Mouse (Mus musculus): ENCODE results near the gene Irf7. TPM values are rescaled to one million over a fixed set of nuclear protein-coding genes. Genes with fewer than 3 reads are reported as not detected.

Gene Irf7
- 6.9 and 11.5 TPM in 2 replicates for polyA plus RNA-seq (2012; rRNA removed)

GRCm38 (mm10) chr7:141265739-141266561 is at the start of gene Irf7:
Gene Irf7 (minus strand): TSS chr7:141266481.

GRCm38 (mm10) chr7:141291921-141292582 is 25.8 kb upstream of the Irf7 start, which contains the start of gene Drd4:
Gene Drd4 (plus strand): TSS chr7:141292006.

GRCm38 (mm10) chr7:141278766-141279590 is 12.7 kb upstream of the Irf7 start, which contains the start of gene Sct:
Gene Sct (minus strand): TSS chr7:141279133.

DNA sequence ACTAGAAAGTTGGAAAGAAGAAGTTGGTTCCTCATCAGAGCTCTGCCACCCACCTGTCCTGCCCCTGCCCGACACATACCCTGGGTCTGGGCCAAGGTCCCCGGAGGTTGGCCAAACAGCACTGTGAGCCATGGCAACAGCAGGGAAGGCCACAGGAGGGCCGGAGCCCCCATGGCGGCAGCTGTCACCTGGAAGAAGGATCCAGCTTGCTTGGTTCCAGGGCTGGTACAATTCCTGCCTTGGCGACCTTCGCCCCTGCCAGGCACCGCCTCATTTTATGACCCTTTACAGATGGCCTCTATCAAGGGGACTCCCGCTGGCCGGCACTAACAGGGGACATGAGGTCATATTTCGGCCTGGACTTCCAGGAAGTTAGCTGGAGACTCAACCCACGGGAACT is 10.3 kb upstream of the Irf7 start, which contains the start of gene Cdhr5:
TSS of gene Cdhr5 (minus strand) at position 241 of the 400 bp plus-strand sequence.

DNA sequence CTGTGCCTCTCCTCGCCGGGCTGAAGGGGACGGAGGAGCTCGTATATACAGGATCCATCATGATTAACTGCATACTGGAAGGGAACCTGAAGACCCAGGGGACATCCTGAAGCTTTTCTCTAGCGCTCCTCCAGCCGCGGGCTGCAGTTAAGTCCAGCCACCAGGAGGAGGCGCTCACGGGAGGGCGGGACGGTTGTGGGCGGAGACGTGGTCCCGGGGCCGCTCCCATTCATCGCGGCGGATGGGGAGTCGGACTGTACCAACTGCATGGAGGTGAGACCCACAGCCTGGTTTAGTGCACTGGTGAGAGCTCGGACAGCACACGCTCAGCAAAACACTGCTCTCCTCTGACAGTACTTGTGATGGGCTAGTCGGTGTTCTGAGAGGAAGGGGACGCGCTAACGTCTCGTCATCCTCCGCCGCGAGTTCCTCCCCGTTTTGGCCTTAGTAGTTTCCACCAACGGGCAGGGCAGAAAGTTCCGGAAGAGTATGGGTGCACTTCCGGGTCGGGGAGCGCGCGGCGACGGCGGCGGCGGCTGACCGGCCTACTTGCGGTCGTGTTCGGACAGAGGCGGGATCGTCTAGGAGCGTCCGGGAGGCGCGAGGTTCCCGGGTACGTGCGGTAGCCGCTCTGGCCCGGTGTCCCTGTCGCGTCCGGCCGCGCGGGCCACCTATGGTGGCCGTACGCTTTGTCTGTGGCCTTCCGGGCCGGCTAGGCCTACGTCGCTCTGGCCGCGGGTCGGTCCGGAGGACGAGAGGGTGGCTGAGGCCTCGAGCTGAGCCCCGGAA is 37.8 kb downstream of the Irf7 start, which contains the start of gene Phrf1:
TSS of gene Phrf1 (plus strand) at position 506 of the 789 bp plus-strand sequence.

DNA sequence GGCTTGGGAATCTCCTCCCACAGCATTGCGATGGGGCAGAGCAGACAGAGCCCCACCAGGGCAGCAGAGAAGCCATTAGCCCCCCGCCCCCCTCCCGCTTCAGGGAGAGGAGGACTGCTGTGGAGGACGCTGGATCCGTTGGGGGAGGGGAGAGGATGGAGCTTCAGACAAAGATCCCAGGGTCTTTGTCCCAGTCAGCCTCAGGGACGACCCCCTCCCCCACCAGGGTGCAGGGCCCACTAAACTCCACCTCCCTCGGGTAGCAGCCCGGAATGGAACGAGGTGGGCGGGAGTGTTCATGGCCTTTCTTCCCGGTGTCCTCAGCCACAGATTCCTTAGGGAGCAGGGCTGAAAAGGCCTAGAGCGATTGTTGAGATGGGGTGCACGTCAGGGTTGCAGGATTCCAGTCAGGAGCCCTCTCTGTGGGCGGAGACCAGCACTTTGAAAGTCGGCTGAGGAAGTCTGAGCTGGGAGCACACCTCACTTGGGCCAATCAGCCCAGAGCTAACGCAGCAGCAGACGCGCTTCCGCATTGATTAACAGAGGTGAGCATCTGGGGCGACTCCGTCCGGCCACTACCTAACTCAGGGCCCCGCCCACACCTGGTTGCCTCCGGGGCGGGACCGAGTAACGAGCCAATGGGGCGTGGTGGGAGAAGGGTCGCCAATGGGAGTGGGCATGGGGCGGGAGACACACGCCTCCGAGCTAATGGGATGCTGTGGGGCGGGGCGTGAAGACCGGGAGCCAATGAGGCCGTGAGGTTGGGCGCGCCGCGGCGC is 51.0 kb downstream of the Irf7 start, which contains the start of gene Rassf7:
TSS of gene Rassf7 (plus strand) at position 760 of the 779 bp plus-strand sequence.

GRCm38 (mm10) chr7:141213605-141214235 is 52.6 kb downstream of the Irf7 start, which contains the start of gene Lmntd2:
Gene Lmntd2 (minus strand): TSS chr7:141214080.

Other genes starting within 250 kb of the Irf7 start
- 0.86 and 1.2 TPM in 2 replicates for gene Ifitm6, start 248.6 kb downstream of the Irf7 start, polyA plus RNA-seq (2012; rRNA removed)
- gene Gm17387, start 237.3 kb downstream of the Irf7 start, polyA plus RNA-seq (2012; rRNA removed): not detected in 2 replicates
- gene B4galnt4, start 205.4 kb downstream of the Irf7 start, polyA plus RNA-seq (2012; rRNA removed): 154 and 158 TPM in 2 replicates
- 0.28 and 4.0 TPM in 2 replicates for gene Pkp3, start 188.3 kb downstream of the Irf7 start, polyA plus RNA-seq (2012; rRNA removed)
- 1.4 and 2.1 TPM in 2 replicates for gene Sigirr, start 165.9 kb downstream of the Irf7 start, polyA plus RNA-seq (2012; rRNA removed)
- gene Ano9, start 148.7 kb downstream of the Irf7 start, polyA plus RNA-seq (2012; rRNA removed): 0.33 and 1.8 TPM in 2 replicates
- 49.2 and 50.0 TPM in 2 replicates for gene Ptdss2, start 144.1 kb downstream of the Irf7 start, polyA plus RNA-seq (2012; rRNA removed)
- 49.4 and 54.4 TPM in 2 replicates for gene Rnh1, start 93.6 kb downstream of the Irf7 start, polyA plus RNA-seq (2012; rRNA removed)
- 138 and 141 TPM in 2 replicates for gene Hras, start 72.5 kb downstream of the Irf7 start, polyA plus RNA-seq (2012; rRNA removed)
- gene Lrrc56, start 72.3 kb downstream of the Irf7 start, polyA plus RNA-seq (2012; rRNA removed): 16.0 and 18.6 TPM in 2 replicates
- gene Lmntd2, start 52.4 kb downstream of the Irf7 start, polyA plus RNA-seq (2012; rRNA removed): 4.9 and 5.2 TPM in 2 replicates
- gene Rassf7, start 50.6 kb downstream of the Irf7 start, polyA plus RNA-seq (2012; rRNA removed): 29.0 and 31.4 TPM in 2 replicates
- 33.3 and 39.2 TPM in 2 replicates for gene Phrf1, start 37.7 kb downstream of the Irf7 start, polyA plus RNA-seq (2012; rRNA removed)
- gene Cdhr5, start 10.3 kb upstream of the Irf7 start, polyA plus RNA-seq (2012; rRNA removed): 0.01 and 0.03 TPM in 2 replicates
- 1.7 and 4.0 TPM in 2 replicates for gene Sct, start 12.7 kb upstream of the Irf7 start, polyA plus RNA-seq (2012; rRNA removed)
- 1.1 TPM in 2 replicates for gene Drd4, start 25.5 kb upstream of the Irf7 start, polyA plus RNA-seq (2012; rRNA removed)
- gene Deaf1, start 61.2 kb upstream of the Irf7 start, polyA plus RNA-seq (2012; rRNA removed): 74.1 and 82.3 TPM in 2 replicates
- 75.9 and 79.9 TPM in 2 replicates for gene Tmem80, start 61.3 kb upstream of the Irf7 start, polyA plus RNA-seq (2012; rRNA removed)
- 0.98 and 3.3 TPM in 2 replicates for gene Eps8l2, start 72.4 kb upstream of the Irf7 start, polyA plus RNA-seq (2012; rRNA removed)
- 259 and 309 TPM in 2 replicates for gene Taldo1, start 125.7 kb upstream of the Irf7 start, polyA plus RNA-seq (2012; rRNA removed)
- gene Gatd1, start 147.7 kb upstream of the Irf7 start, polyA plus RNA-seq (2012; rRNA removed): 68.5 and 73.1 TPM in 2 replicates
- gene Cend1, start 163.0 kb upstream of the Irf7 start, polyA plus RNA-seq (2012; rRNA removed): 34.4 and 41.7 TPM in 2 replicates
- gene Slc25a22, start 171.4 kb upstream of the Irf7 start, polyA plus RNA-seq (2012; rRNA removed): 129 and 134 TPM in 2 replicates
- 17.0 and 20.2 TPM in 2 replicates for gene Pidd1, start 177.5 kb upstream of the Irf7 start, polyA plus RNA-seq (2012; rRNA removed)
- gene Rplp2, start 180.9 kb upstream of the Irf7 start, polyA plus RNA-seq (2012; rRNA removed): 1,057 and 1,069 TPM in 2 replicates
- 16.5 and 18.9 TPM in 2 replicates for gene Pnpla2, start 188.7 kb upstream of the Irf7 start, polyA plus RNA-seq (2012; rRNA removed)
- gene Cracr2b, start 194.6 kb upstream of the Irf7 start, polyA plus RNA-seq (2012; rRNA removed): 4.3 and 5.9 TPM in 2 replicates
- gene Cd151, start 200.9 kb upstream of the Irf7 start, polyA plus RNA-seq (2012; rRNA removed): 101 and 105 TPM in 2 replicates
- gene Polr2l, start 208.7 kb upstream of the Irf7 start, polyA plus RNA-seq (2012; rRNA removed): 47.7 and 49.9 TPM in 2 replicates
- gene Tspan4, start 208.8 kb upstream of the Irf7 start, polyA plus RNA-seq (2012; rRNA removed): 30.6 and 45.5 TPM in 2 replicates

Measured in central nervous system, embryonic 14 days (tissue).